Mouse (Mus musculus) retina, postnatal 7 days (tissue): ENCODE measurements at regions not wholly inside any gene's neighbourhood (a gene's known extent, or its start where the extent isn't known, plus 50 kb on each side); places are given as distances from the start of the nearest gene placed in this dataset.

ENCODE experiments used
- DNase-seq: peaks from one replicate; pipeline ENCODE4 v3.0.0-alpha.2; 2012; ENCODE audit warnings: low read depth, low spot score

- DNase-seq = no peak
Observed at GRCm38 (mm10) chr4:97132650-97133049, 50.3 kb downstream of the Gm10192 start.

- no peak for DNase-seq
Observed at GRCm38 (mm10) chr4:97127780-97128179, 55.2 kb downstream of the Gm10192 start.

GRCm38 (mm10) chr4:97123861-97124260, 59.1 kb downstream of the Gm10192 start:
- no peak for DNase-seq

GRCm38 (mm10) chr4:97121952-97122351, 61.0 kb downstream of the Gm10192 start:
- no peak for DNase-seq

GRCm38 (mm10) chr4:97119459-97119858, 63.5 kb downstream of the Gm10192 start:
- DNase-seq = no peak

GRCm38 (mm10) chr4:97117016-97117415, 66.0 kb downstream of the Gm10192 start:
- no peak for DNase-seq

GRCm38 (mm10) chr4:97102752-97103052, 80.3 kb downstream of the Gm10192 start:
- no peak for DNase-seq

GRCm38 (mm10) chr4:97101911-97102751, 80.8 kb downstream of the Gm10192 start:
- DNase-seq = no peak

GRCm38 (mm10) chr4:97099721-97100120, 83.2 kb downstream of the Gm10192 start:
- DNase-seq = no peak

GRCm38 (mm10) chr4:97093576-97093975, 89.4 kb downstream of the Gm10192 start:
- DNase-seq = no peak

- no peak for DNase-seq
Observed at GRCm38 (mm10) chr4:97050735-97051134, 132.2 kb downstream of the Gm10192 start.

- no peak for DNase-seq
Observed at GRCm38 (mm10) chr4:97049045-97049674, 133.8 kb downstream of the Gm10192 start.

- DNase-seq = peak; percentile 24
Observed at GRCm38 (mm10) chr4:97037693-97038348, 145.1 kb downstream of the Gm10192 start.

- no peak for DNase-seq
Observed at GRCm38 (mm10) chr4:97028938-97029337, 154.0 kb downstream of the Gm10192 start.

- DNase-seq = no peak
Observed at GRCm38 (mm10) chr4:97025446-97026040, 157.4 kb downstream of the Gm10192 start.

GRCm38 (mm10) chr4:97001321-97001720, 181.6 kb downstream of the Gm10192 start:
- no peak for DNase-seq

GRCm38 (mm10) chr4:96980311-96980710, 195.3 kb upstream of the Gm12695 start:
- DNase-seq = no peak

GRCm38 (mm10) chr4:96979876-96980275, 194.9 kb upstream of the Gm12695 start:
- no peak for DNase-seq

- no peak for DNase-seq
Observed at GRCm38 (mm10) chr4:96974935-96975334, 189.9 kb upstream of the Gm12695 start.

GRCm38 (mm10) chr4:96973804-96974203, 188.8 kb upstream of the Gm12695 start:
- no peak for DNase-seq

GRCm38 (mm10) chr4:96969199-96969598, 184.2 kb upstream of the Gm12695 start:
- DNase-seq = no peak

- no peak for DNase-seq
Observed at GRCm38 (mm10) chr4:96968545-96969164, 183.7 kb upstream of the Gm12695 start.
